Mouse (Mus musculus) bone marrow macrophage, adult 2 months (primary cell): ENCODE data around the gene 1110004F10Rik.

Source experiments
- CTCF ChIP-seq: IDR thresholded peaks from 2 replicates; pipeline ENCODE4 v1.5.1; 2012; ENCODE audit warnings: low read depth, mild to moderate bottlenecking, low read length, moderate library complexity
- POLR2A ChIP-seq: IDR thresholded peaks from 2 replicates; pipeline ENCODE4 v1.6.1; 2012; ENCODE audit warnings: mild to moderate bottlenecking, low read depth, low read length, borderline replicate concordance

GRCm38 (mm10) chr7:116034282-116034758, 4.9 kb upstream of the 1110004F10Rik start:
- TF ChIP-seq CTCF (no peak), POLR2A (no peak)
